Mouse (Mus musculus) megakaryocyte progenitor cell, adult 5-6 weeks (primary cell): ENCODE measurements around the gene Paxx. TPM values are rescaled to one million over a fixed set of nuclear protein-coding genes. Genes with fewer than 3 reads are reported as not detected.
"Not testable (repeated sequence)": the region's sequence is repeated elsewhere in the genome, so short reads cannot be mapped to it uniquely, and the experiment has no call there.

ENCODE experiments used
- ATAC-seq: replicated peaks from 2 replicates; pipeline ENCODE4 v1.8.0; 2016; ENCODE audit warnings: mild to moderate bottlenecking, moderate TSS enrichment, inconsistent platforms; ENCODE audit not compliant: poor library complexity
- total RNA-seq, 2 experiments: library from RNA; stranded (forward) in 1 of 2; stranded (reverse) in 1 of 2; fragments of 157-497, 149-512 nt in 1 of 2; fragments of 200-1000 nt in 1 of 2; gene quantifications; 2 replicates each; pipeline versions ENCODE4 v1.2.3 to v1.2.4; 2015 to 2017

Gene Paxx
- total RNA-seq, 2 experiments from 2014 or later, result 15.3 to 32.8 TPM

DNA sequence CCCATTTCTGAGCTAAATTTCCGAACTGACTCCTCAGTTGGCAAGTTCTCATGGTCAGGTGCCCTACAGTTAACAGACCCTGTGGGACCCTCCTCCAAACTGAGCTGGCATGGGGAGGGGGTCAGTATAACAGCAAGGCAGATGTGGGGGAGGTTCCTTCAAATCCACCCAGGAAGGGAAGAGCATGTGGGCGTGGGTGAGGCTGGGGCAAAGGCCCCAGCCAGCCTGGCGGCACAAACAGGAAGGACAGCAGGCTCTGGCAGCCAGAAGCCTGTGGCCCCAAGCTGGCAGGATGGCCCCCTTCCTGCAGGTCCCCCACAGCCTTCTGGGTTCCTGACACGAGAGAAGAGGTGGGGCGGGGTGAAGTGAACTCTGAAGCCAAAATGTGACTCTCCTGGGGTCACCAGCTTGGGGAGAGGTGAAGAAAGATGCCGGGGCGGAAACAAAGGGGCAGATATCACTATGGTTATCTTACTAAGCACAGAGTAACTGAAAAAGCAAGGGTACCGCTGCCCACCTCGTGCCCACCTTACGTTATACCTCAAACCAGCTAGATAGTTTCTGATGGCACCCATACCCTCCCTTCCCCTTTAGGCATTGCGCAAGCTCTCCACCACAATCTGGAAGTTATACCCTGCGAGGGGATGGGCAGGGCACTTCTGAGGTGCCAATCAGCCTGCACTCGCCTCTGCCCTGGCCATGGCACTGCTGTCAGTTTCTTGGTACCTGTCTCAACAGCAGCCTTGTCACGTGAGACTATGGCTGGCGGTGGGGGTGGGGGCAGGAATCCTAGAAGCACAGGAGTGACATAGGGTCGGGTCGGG is 38.1 kb downstream of the Paxx start, which contains the start of gene Fut7:
Gene Fut7, plus strand, starts transcription at position 681 of the 824 bp plus-strand sequence.
- peak; percentile 69 for ATAC-seq

DNA sequence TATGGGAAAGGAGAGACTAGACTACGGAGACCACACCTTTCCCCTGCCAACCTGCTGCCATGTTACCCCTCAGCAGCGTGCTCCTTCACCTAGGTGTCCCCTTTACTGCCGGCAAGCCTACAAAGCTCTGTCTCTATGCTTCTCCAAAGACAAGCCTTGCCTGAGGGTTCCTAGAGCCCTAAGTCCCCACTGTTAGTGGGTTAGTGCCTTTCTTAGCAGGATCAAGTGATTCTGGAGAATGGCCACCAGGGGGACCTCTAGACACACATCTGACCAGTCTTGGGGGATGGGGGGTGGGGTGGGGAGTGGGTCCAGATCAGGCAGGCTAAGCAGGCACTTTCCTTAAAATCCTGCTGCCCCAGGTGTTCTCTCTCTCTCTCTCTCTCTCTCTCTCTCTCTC is 39.0 kb downstream of the Paxx start:
- peak; percentile 29 for ATAC-seq

DNA sequence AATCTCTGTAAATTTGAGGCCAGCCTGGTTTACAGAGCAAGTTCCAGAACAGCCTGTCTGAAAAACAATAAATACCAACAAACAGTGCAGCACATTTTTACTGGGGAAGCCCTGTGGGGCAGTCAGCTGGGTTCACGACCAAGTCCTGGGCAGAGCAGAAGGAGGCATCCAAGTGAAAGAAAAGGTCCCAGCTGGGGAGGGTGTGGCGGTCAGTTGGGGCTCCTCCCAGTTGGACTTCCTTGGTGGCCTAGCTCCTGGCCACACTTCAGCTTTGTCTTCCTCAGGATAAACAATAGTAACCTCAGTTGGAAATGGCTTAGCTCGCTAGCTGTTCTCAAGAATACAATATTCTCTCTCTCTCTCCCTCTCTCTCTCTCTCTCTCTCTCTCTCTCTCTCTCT is 43.5 kb downstream of the Paxx start:
- no peak for ATAC-seq

DNA sequence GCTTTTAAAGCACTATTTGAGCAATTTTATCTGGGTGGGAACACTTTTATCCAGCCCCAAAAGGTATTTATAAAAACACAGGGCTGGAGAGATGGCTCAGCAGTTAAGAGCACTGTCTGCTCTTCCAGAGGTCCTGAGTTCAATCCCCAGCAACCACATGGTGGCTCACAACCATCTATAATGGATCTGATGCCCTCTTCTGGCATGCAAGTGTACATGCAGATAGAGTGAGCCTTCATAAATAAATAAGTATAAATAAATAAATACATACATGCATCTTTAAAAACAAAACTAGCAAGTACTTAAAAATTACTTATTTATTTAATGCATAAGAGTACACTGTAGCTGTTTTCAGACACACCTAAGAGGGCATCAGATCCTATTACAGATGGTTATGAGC is 47.5 kb downstream of the Paxx start:
- not testable (repeated sequence) for ATAC-seq

DNA sequence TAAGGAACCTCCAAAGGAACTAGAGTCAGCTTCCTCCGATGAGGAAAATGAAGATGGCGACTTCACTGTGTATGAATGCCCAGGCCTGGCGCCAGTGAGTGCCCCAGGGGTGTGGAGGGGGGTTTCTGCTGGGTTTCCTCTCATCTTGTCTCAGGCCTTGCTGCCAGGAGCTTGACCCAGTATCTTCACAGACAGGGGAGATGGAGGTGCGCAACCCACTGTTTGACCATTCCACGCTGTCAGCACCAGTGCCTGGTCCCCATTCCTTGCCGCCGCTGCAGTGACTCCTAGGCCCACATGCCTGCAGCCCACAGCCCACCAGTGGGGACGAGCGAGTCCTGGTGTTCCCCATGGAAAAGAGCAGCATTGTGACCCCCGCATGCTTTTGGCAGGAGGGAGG is 52.0 kb downstream of the Paxx start:
- no peak for ATAC-seq

Other genes starting within 250 kb of the Paxx start
Only the 30 nearest of the 44 such genes appear.
- 7.9 and 13.3 TPM in 2 replicates for gene Tprn, start 198.5 kb downstream of the Paxx start, total RNA-seq (2015)
- 7.6 and 9.2 TPM in 2 replicates for gene Tprn, start 198.5 kb downstream of the Paxx start, total RNA-seq (2017)
- 136 and 148 TPM in 2 replicates for gene Ssna1, start 188.7 kb downstream of the Paxx start, total RNA-seq (2015)
- 71.3 and 92.7 TPM in 2 replicates for gene Ssna1, start 188.7 kb downstream of the Paxx start, total RNA-seq (2017)
- 28.3 and 34.4 TPM in 2 replicates for gene Anapc2, start 188.6 kb downstream of the Paxx start, total RNA-seq (2015)
- 36.5 and 42.4 TPM in 2 replicates for gene Anapc2, start 188.6 kb downstream of the Paxx start, total RNA-seq (2017)
- gene Tmem210, start 172.9 kb downstream of the Paxx start, total RNA-seq (2015), result not detected in 2 replicates
- gene Tmem210, start 172.9 kb downstream of the Paxx start, total RNA-seq (2017), result not detected in 2 replicates
- not detected in 2 replicates for gene Lrrc26, start 171.2 kb downstream of the Paxx start, total RNA-seq (2015)
- gene Lrrc26, start 171.2 kb downstream of the Paxx start, total RNA-seq (2017), result not detected in 2 replicates
- gene Grin1, start 141.9 kb downstream of the Paxx start, total RNA-seq (2015), result not detected in 2 replicates
- not detected in 2 replicates for gene Grin1, start 141.9 kb downstream of the Paxx start, total RNA-seq (2017)
- gene Man1b1, start 128.8 kb downstream of the Paxx start, total RNA-seq (2015), result 19.1 and 23.4 TPM in 2 replicates
- 42.5 and 52.1 TPM in 2 replicates for gene Man1b1, start 128.8 kb downstream of the Paxx start, total RNA-seq (2017)
- gene Dpp7, start 104.7 kb downstream of the Paxx start, total RNA-seq (2015), result 15.8 and 16.3 TPM in 2 replicates
- 19.1 and 32.9 TPM in 2 replicates for gene Dpp7, start 104.7 kb downstream of the Paxx start, total RNA-seq (2017)
- 42.2 and 60.4 TPM in 2 replicates for gene Uap1l1, start 95.4 kb downstream of the Paxx start, total RNA-seq (2015)
- gene Uap1l1, start 95.4 kb downstream of the Paxx start, total RNA-seq (2017), result 13.6 and 14.5 TPM in 2 replicates
- gene Sapcd2, start 88.8 kb downstream of the Paxx start, total RNA-seq (2015), result 6.0 and 10.8 TPM in 2 replicates
- gene Sapcd2, start 88.8 kb downstream of the Paxx start, total RNA-seq (2017), result 5.8 and 6.7 TPM in 2 replicates
- not detected in 2 replicates for gene Entpd2, start 65.2 kb downstream of the Paxx start, total RNA-seq (2015)
- not detected in 2 replicates for gene Entpd2, start 65.2 kb downstream of the Paxx start, total RNA-seq (2017)
- gene Npdc1, start 61.7 kb downstream of the Paxx start, total RNA-seq (2015), result 1.5 TPM in 1 of 2 replicates, not detected in the other
- gene Npdc1, start 61.7 kb downstream of the Paxx start, total RNA-seq (2017), result 0.27 TPM in 1 of 2 replicates, not detected in the other
- gene Fut7, start 37.8 kb downstream of the Paxx start, total RNA-seq (2015), result 11.1 and 12.5 TPM in 2 replicates
- gene Fut7, start 37.8 kb downstream of the Paxx start, total RNA-seq (2017), result 21.4 and 24.2 TPM in 2 replicates
- 66.7 and 70.5 TPM in 2 replicates for gene Abca2, start 32.4 kb downstream of the Paxx start, total RNA-seq (2015)
- 26.9 and 29.5 TPM in 2 replicates for gene Abca2, start 32.4 kb downstream of the Paxx start, total RNA-seq (2017)
- gene Clic3, start 4.3 kb downstream of the Paxx start, total RNA-seq (2015), result not detected in 2 replicates
- 0.27 TPM in 1 of 2 replicates, not detected in the other for gene Clic3, start 4.3 kb downstream of the Paxx start, total RNA-seq (2017)
- 0.42 TPM in 1 of 2 replicates, not detected in the other for gene Ptgds, start 9.0 kb upstream of the Paxx start, total RNA-seq (2015)
- not detected in 2 replicates for gene Ptgds, start 9.0 kb upstream of the Paxx start, total RNA-seq (2017)
- gene Lcn12, start 32.8 kb upstream of the Paxx start, total RNA-seq (2015), result 0.27 TPM in 1 of 2 replicates, not detected in the other
- gene Lcn12, start 32.8 kb upstream of the Paxx start, total RNA-seq (2017), result not detected in 2 replicates
- gene Fbxw5, start 39.7 kb upstream of the Paxx start, total RNA-seq (2015), result 27.1 and 27.6 TPM in 2 replicates
- 25.1 and 27.4 TPM in 2 replicates for gene Fbxw5, start 39.7 kb upstream of the Paxx start, total RNA-seq (2017)
- gene C8g, start 40.6 kb upstream of the Paxx start, total RNA-seq (2015), result 2.6 and 5.6 TPM in 2 replicates
- gene C8g, start 40.6 kb upstream of the Paxx start, total RNA-seq (2017), result 0.81 and 3.8 TPM in 2 replicates
- 9.7 and 10.8 TPM in 2 replicates for gene Traf2, start 85.8 kb upstream of the Paxx start, total RNA-seq (2015)
- 13.7 and 14.2 TPM in 2 replicates for gene Traf2, start 85.8 kb upstream of the Paxx start, total RNA-seq (2017)
- 141 and 144 TPM in 2 replicates for gene Edf1, start 96.8 kb upstream of the Paxx start, total RNA-seq (2015)
- 95.5 and 128 TPM in 2 replicates for gene Edf1, start 96.8 kb upstream of the Paxx start, total RNA-seq (2017)
- gene Mamdc4, start 113.8 kb upstream of the Paxx start, total RNA-seq (2015), result 0.42 and 0.86 TPM in 2 replicates
- 0.12 and 9.3 TPM in 2 replicates for gene Mamdc4, start 113.8 kb upstream of the Paxx start, total RNA-seq (2017)
- 48.1 and 56.5 TPM in 2 replicates for gene Phpt1, start 114.1 kb upstream of the Paxx start, total RNA-seq (2015)
- gene Phpt1, start 114.1 kb upstream of the Paxx start, total RNA-seq (2017), result 29.6 and 35.4 TPM in 2 replicates
- not detected in 2 replicates for gene Ajm1, start 120.7 kb upstream of the Paxx start, total RNA-seq (2015)
- gene Ajm1, start 120.7 kb upstream of the Paxx start, total RNA-seq (2017), result 0.10 TPM in 1 of 2 replicates, not detected in the other
- 37.4 and 49.5 TPM in 2 replicates for gene Rabl6, start 147.4 kb upstream of the Paxx start, total RNA-seq (2015)
- gene Rabl6, start 147.4 kb upstream of the Paxx start, total RNA-seq (2017), result 54.9 and 86.7 TPM in 2 replicates
- not detected in 2 replicates for gene Ccdc183, start 156.6 kb upstream of the Paxx start, total RNA-seq (2015)
- gene Ccdc183, start 156.6 kb upstream of the Paxx start, total RNA-seq (2017), result not detected in 2 replicates
- 9.9 and 17.4 TPM in 2 replicates for gene Tmem141, start 160.9 kb upstream of the Paxx start, total RNA-seq (2015)
- 18.1 and 18.6 TPM in 2 replicates for gene Tmem141, start 160.9 kb upstream of the Paxx start, total RNA-seq (2017)
- 0.68 and 1.4 TPM in 2 replicates for gene Fcna, start 166.9 kb upstream of the Paxx start, total RNA-seq (2015)
- gene Fcna, start 166.9 kb upstream of the Paxx start, total RNA-seq (2017), result 0.50 and 1.7 TPM in 2 replicates
- not detected in 2 replicates for gene Lcn8, start 192.0 kb upstream of the Paxx start, total RNA-seq (2015)
- not detected in 2 replicates for gene Lcn8, start 192.0 kb upstream of the Paxx start, total RNA-seq (2017)
- not detected in 2 replicates for gene Lcn5, start 196.9 kb upstream of the Paxx start, total RNA-seq (2015)
- gene Lcn5, start 196.9 kb upstream of the Paxx start, total RNA-seq (2017), result not detected in 2 replicates